Mouse (Mus musculus) liver, embryonic 16.5 days (tissue): Measurements from ENCODE around the gene Rxrb. TPM values are rescaled to one million over a fixed set of nuclear protein-coding genes. Genes with fewer than 3 reads are reported as not detected.
A peak's percentile ranks its signal among the peaks of the same experiment; 100 is the strongest.
"Not testable (repeated sequence)": the region's sequence is repeated elsewhere in the genome, so short reads cannot be mapped to it uniquely, and the experiment has no call there.

Source experiments
- ATAC-seq: fragments of 200-750 bp; cut with Nextera tagmentation; 2 replicates; pipeline ENCODE4 v1.8.0; 2017; ENCODE audit warnings: low read depth, mild to moderate bottlenecking, moderate number of reproducible peaks, moderate library complexity
- H3K27ac ChIP-seq: fragments of 300-500 bp; sonication (generic); 2 replicates; pipeline ENCODE4 v1.5.1; 2014; ENCODE audit warnings: mild to moderate bottlenecking, low read length
- H3K27me3 ChIP-seq: fragments of 300-500 bp; sonication (generic); 2 replicates; pipeline ENCODE4 v1.6.1; 2014; ENCODE audit warnings: low read depth, low read length, mixed read lengths; ENCODE audit not compliant: control insufficient read depth, insufficient read depth
- H3K36me3 ChIP-seq: fragments of 300-500 bp; sonication (generic); 2 replicates; pipeline ENCODE4 v1.6.1; 2014; ENCODE audit warnings: mild to moderate bottlenecking; ENCODE audit not compliant: control insufficient read depth, insufficient read depth
- H3K4me1 ChIP-seq: fragments of 300-500 bp; sonication (generic); 2 replicates; pipeline ENCODE4 v1.6.1; 2014; ENCODE audit warnings: low read depth, low read length, mixed read lengths; ENCODE audit not compliant: control insufficient read depth
- H3K4me2 ChIP-seq: fragments of 300-500 bp; sonication (generic); 2 replicates; pipeline ENCODE4 v1.6.1; 2014; ENCODE audit warnings: low read depth, low read length, mixed read lengths
- H3K4me3 ChIP-seq: fragments of 300-500 bp; sonication (generic); 2 replicates; pipeline ENCODE4 v1.5.1; 2014; ENCODE audit warnings: low read depth, mild to moderate bottlenecking, low read length
- H3K9ac ChIP-seq: fragments of 300-500 bp; sonication (generic); 2 replicates; pipeline ENCODE4 v1.6.1; 2014; ENCODE audit warnings: low read depth, low read length
- H3K9me3 ChIP-seq: fragments of 300-500 bp; sonication (generic); replicated peaks from 2 replicates; pipeline ENCODE4 v1.6.1; 2016; ENCODE audit warnings: low read length; ENCODE audit not compliant: control insufficient read depth
- WGBS: fragments of 180-500 bp; shearing (Covaris S2); extraction: QIAGEN DNeasy Blood & Tissue Kit; methylation state at CpG from one replicate; pipeline ENCODE4 v1.1.7; 2014; ENCODE audit not compliant: insufficient replicate concordance; 5-methylcytosine and 5-hydroxymethylcytosine counted together
- polyA plus RNA-seq: library from polyadenylated mRNA; unstranded; fragments of >200 nt; fragmentation: Nextera tagmentation; extraction: Ambion mirVana; gene quantifications from 2 replicates; pipeline ENCODE4 v1.2.1, GENCODE M21; 2015

Rxrb gene
- 14.7 and 15.7 TPM in 2 replicates for polyA plus RNA-seq

DNA sequence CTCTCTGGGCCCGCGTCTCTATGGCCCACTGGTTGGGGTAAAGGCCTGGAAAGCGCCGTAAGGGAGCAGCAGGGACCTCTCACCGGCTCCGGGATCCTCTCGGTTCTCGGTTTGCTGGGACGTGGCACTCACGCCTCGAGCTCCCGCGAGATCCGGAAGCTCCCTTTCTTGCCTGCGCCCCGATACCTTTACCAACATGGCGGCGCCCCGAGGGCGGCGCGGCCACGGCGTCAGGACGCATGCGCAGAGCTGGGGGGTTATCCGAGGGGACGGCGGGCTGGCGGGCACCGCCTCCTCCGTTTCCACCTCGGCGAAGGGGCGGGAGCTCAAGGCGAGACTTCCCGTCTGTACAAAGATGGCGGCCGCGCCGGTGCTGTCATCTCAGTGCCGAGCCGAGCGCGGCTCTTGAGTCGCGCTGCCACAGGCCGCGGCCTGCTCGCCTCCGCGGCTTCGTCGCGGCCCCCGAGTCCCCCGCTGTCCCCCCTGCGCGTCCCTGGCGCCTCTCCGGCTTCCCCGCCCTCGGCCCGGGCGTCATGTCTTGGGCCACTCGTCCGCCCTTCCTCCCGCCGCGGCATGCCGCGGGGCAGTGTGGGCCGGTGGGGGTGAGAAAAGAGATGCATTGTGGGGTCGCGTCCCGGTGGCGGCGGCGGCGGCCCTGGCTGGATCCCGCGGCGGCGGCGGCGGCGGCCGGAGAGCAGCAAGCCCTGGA lies at the start of gene Rxrb, which contains the start of gene Slc39a7:
Gene Rxrb, plus strand, starts transcription at position 348 of the 709 bp plus-strand sequence.
Gene Slc39a7, minus strand, starts transcription at position 218 of the 709 bp plus-strand sequence.
- peak within 1 kb of the TSS; percentile 87 for H3K4me2 ChIP-seq
- peaks cover 24% of the 10 kb centered on the region for H3K36me3 ChIP-seq
- H3K9ac ChIP-seq = peak within 1 kb of the TSS; percentile 97
- H3K27ac ChIP-seq = peak within 1 kb of the TSS; percentile 97
- peaks cover 48% of the 10 kb centered on the region for H3K4me1 ChIP-seq
- under 1% methylated on average over 75 of the region's 88 CpGs for WGBS
- peak within 1 kb of the TSS; percentile 97 for H3K4me3 ChIP-seq
- no peaks in the 10 kb centered on the region for H3K27me3 ChIP-seq
- ATAC-seq = peak; percentile 74
- H3K9me3 ChIP-seq = no peaks in the 10 kb centered on the region

GRCm38 (mm10) chr17:33982136-33982535 lies 49.5 kb upstream of the Rxrb start:
- not testable (repeated sequence) for H3K4me3 ChIP-seq

GRCm38 (mm10) chr17:33991788-33992664 lies 39.6 kb upstream of the Rxrb start:
- WGBS = 27% methylated on average over 10 of the region's 10 CpGs
- ATAC-seq = no peak
- H3K9ac ChIP-seq = no peak overlapping the region

More at GRCm38 (mm10) chr17:33982136-33982535, 49.5 kb upstream of the Rxrb start:
- H3K4me2 ChIP-seq = peak overlapping the region; percentile 79
- not testable (repeated sequence) for H3K9me3 ChIP-seq, H3K36me3 ChIP-seq, ATAC-seq, H3K27ac ChIP-seq, H3K9ac ChIP-seq
- H3K27me3 ChIP-seq = peaks cover 15% of the 10 kb centered on the region
- 6% methylated on average over 8 of the region's 8 CpGs for WGBS
- peaks cover 26% of the 10 kb centered on the region for H3K4me1 ChIP-seq

DNA sequence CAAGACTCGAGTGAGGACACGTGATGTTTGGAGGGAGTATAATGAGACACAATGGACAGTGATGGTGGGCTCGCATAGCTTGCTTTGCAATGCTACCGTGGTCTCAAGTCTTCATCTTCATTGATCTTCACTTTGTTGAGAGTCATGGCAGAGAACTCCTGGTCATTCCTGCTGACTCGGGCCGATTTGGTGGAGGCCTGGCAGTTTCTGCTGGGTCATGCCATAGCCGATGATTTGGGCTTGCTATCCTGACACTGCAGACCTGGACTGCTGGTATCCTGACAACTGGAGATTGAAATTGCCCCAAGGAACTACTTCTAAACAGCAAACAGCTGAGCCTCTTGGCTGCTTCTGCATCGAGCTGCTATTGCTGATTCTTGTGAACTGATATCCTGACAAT lies 36.7 kb upstream of the Rxrb start:
- Histone ChIP-seq H3K4me3 (no peak overlapping the region), H3K9ac (no peak overlapping the region), H3K4me2 (no peak overlapping the region), H3K36me3 (no peaks in the 10 kb centered on the region), H3K9me3 (no peaks in the 10 kb centered on the region), H3K27ac (no peak overlapping the region), H3K4me1 (peaks cover 4% of the 10 kb centered on the region; the same call in 1 of the 2 replicates), H3K27me3 (peaks cover 4% of the 10 kb centered on the region)
- WGBS = 73% methylated on average over 8 of the region's 8 CpGs
- ATAC-seq = no peak

More at GRCm38 (mm10) chr17:33991788-33992664, 39.6 kb upstream of the Rxrb start:
- Histone ChIP-seq H3K9me3 (no peaks in the 10 kb centered on the region), H3K27ac (no peak overlapping the region), H3K27me3 (no peaks in the 10 kb centered on the region), H3K4me2 (no peak overlapping the region), H3K36me3 (no peaks in the 10 kb centered on the region), H3K4me3 (no peak overlapping the region), H3K4me1 (no peaks in the 10 kb centered on the region)

DNA sequence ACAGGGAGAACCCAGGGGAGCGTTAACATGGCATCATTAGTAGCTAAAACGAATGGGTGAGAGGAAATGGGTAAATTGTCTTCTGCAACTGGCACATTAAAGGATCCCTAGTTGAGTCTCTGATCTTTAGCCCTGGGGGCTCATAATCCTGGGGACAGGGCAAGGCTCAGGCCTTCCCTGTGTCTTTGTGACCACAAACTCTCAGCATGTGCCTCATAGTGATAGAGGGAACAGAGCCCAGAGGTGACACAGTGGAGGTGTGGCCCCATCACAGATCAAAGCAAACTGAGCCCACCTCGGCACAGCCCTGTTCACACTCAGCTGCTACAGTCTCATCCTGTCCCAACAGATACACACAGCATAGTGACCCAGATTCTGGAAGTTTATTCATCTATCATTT lies 36.0 kb upstream of the Rxrb start:
- no peak overlapping the region for H3K9ac ChIP-seq
- no peak overlapping the region for H3K4me2 ChIP-seq
- ATAC-seq = no peak
- H3K27ac ChIP-seq = no peak overlapping the region
- no peak overlapping the region for H3K4me3 ChIP-seq
- H3K27me3 ChIP-seq = peaks cover 11% of the 10 kb centered on the region
- H3K36me3 ChIP-seq = no peaks in the 10 kb centered on the region
- H3K4me1 ChIP-seq = peaks cover 4% of the 10 kb centered on the region; the same call in 1 of the 2 replicates
- H3K9me3 ChIP-seq = no peaks in the 10 kb centered on the region
- 43% methylated on average over 3 of the region's 3 CpGs for WGBS

DNA sequence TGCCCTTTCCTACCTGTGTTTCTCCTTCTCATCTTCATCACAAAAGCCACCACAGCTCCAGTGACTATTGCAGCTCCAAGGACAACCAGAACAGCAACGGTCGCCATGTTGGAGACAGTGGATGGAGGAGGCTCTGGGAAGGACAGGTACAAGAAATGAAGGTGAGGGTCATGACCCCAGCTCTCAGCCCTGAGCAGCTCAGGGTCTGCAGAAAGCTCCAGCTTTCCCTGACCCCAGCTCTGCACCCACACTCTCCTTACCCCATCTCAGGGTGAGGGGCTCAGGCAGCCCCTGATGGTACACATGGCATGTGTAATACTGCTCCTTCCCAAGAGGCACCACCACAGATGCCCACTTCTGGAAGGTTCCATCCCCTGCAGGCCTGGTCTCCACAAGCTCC lies 34.6 kb upstream of the Rxrb start:
- not testable (repeated sequence) for H3K4me2 ChIP-seq, H3K9ac ChIP-seq, H3K36me3 ChIP-seq, H3K4me1 ChIP-seq, H3K9me3 ChIP-seq, ATAC-seq, H3K4me3 ChIP-seq, H3K27ac ChIP-seq
- peaks cover 11% of the 10 kb centered on the region for H3K27me3 ChIP-seq
- WGBS = 80% methylated on average over 2 of the region's 2 CpGs

- not testable (repeated sequence) for H3K4me1 ChIP-seq, H3K36me3 ChIP-seq, H3K9me3 ChIP-seq, ATAC-seq, H3K9ac ChIP-seq, H3K4me3 ChIP-seq, H3K4me2 ChIP-seq, H3K27ac ChIP-seq
- 27% methylated on average over 5 of the region's 5 CpGs for WGBS
- peaks cover 11% of the 10 kb centered on the region for H3K27me3 ChIP-seq
Observed at GRCm38 (mm10) chr17:33998697-33999096, 32.9 kb upstream of the Rxrb start.

- Histone ChIP-seq H3K4me3 (peak overlapping the region; percentile 71), H3K4me1 (peaks cover 4% of the 10 kb centered on the region), H3K4me2 (peak overlapping the region; percentile 96), H3K9me3 (no peaks in the 10 kb centered on the region), H3K9ac (peak overlapping the region; percentile 69), H3K27ac (0 out of 2 replicates have a peak overlapping the region, but pooled peaks have one; percentile 14), H3K27me3 (peaks cover 11% of the 10 kb centered on the region), H3K36me3 (no peaks in the 10 kb centered on the region)
- ATAC-seq = peak; percentile 47
- WGBS = 1% methylated on average over 82 of the region's 87 CpGs
Observed at GRCm38 (mm10) chr17:33999341-34000149, 32.1 kb upstream of the Rxrb start.
